Mouse (Mus musculus) right cerebral cortex, postnatal 10 days (tissue): Measurements from ENCODE around the gene Trim7.
"Not testable (repeated sequence)": the region's sequence is repeated elsewhere in the genome, so short reads cannot be mapped to it uniquely, and the experiment has no call there.

ENCODE experiments used
- DNase-seq, 2 experiments: peaks; one replicate each; pipeline ENCODE4 v3.0.0; 2021; ENCODE audit warnings: low spot score in 2 of 2

Trim7 gene

GRCm38 (mm10) chr11:48801831-48802772, 23.8 kb upstream of the Trim7 start:
- no peak for DNase-seq

- no peak for DNase-seq
Measured at GRCm38 (mm10) chr11:48803988-48804387, 22.0 kb upstream of the Trim7 start.

- DNase-seq, result no peak
Measured at GRCm38 (mm10) chr11:48804922-48805321, 21.0 kb upstream of the Trim7 start.

- peak; percentile 48 to 54 for DNase-seq
Measured at GRCm38 (mm10) chr11:48806856-48807562, 18.9 kb upstream of the Trim7 start.

GRCm38 (mm10) chr11:48807563-48808303, 18.2 kb upstream of the Trim7 start:
- peak in 1 of 2 experiments; percentile 34 for DNase-seq

- DNase-seq, result no peak
Measured at GRCm38 (mm10) chr11:48808304-48808646, 17.7 kb upstream of the Trim7 start.

- peak in 1 of 2 experiments; percentile 51 for DNase-seq
Measured at GRCm38 (mm10) chr11:48808737-48809433, 17.1 kb upstream of the Trim7 start.

GRCm38 (mm10) chr11:48809434-48809830, 16.5 kb upstream of the Trim7 start:
- no peak for DNase-seq

- peak in 1 of 2 experiments; percentile 42 for DNase-seq
Measured at GRCm38 (mm10) chr11:48810142-48810541, 15.8 kb upstream of the Trim7 start.

- DNase-seq, result no peak
Measured at GRCm38 (mm10) chr11:48813782-48814181, 12.2 kb upstream of the Trim7 start.

GRCm38 (mm10) chr11:48815851-48816250, 10.1 kb upstream of the Trim7 start:
- peak; percentile 45 to 49 for DNase-seq

- peak; percentile 73 to 87 for DNase-seq
Measured at GRCm38 (mm10) chr11:48816281-48816781, 9.6 kb upstream of the Trim7 start.

GRCm38 (mm10) chr11:48816800-48817665, 8.9 kb upstream of the Trim7 start, which contains the start of gene Trim41:
Gene Trim41, minus strand, starts transcription at chr11:48817353.
- DNase-seq, result peak; percentile 99

- DNase-seq, result no peak
Measured at GRCm38 (mm10) chr11:48817794-48818193, 8.1 kb upstream of the Trim7 start.

- peak; percentile 82 to 87 for DNase-seq
Measured at GRCm38 (mm10) chr11:48818346-48818745, 7.6 kb upstream of the Trim7 start.

GRCm38 (mm10) chr11:48819614-48820307, 6.2 kb upstream of the Trim7 start:
- DNase-seq, result no peak

GRCm38 (mm10) chr11:48820308-48820674, 5.6 kb upstream of the Trim7 start:
- DNase-seq, result no peak

GRCm38 (mm10) chr11:48821299-48821698, 4.6 kb upstream of the Trim7 start:
- not testable (repeated sequence) for DNase-seq

- no peak for DNase-seq
Measured at GRCm38 (mm10) chr11:48822768-48823512, 3.0 kb upstream of the Trim7 start.
